In the genomic region with DNA sequence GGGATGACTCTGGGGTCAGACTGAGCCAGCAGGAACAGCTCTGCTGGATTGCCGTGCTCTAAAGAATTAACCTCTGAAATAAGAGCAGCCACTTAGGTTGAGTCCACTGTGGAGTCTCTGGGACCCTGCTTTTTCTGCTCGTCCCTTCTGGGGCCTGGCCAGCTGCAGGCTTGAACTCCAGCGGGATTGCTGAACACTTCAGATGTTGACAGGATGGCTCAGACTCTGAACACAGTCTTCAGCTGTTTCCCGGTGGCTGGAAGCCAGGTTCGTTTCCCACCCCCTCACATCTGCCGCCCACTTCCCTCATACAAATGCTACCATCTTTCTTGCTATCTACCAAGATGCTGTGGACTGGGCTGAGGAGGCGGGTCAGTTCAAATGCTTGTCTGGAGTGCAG, we compare ENCODE assay signal across 14 mouse cellular contexts.
DNase-seq lines count a peak whose midpoint lies in the region; ATAC-seq and TF ChIP-seq lines count a peak whose summit lies in the region.
"Had no signal": no experiment of that assay in that cellular context is flagged by ENCODE, and none has a peak within 500 bp of the region (broad histone marks: within the 10 kb centered on the region; RNA-seq: fewer than 3 reads in every experiment).

No protein-coding gene starts in this region.

- no peaks in the 10 kb centered on the region for H3K36me3 ChIP-seq in kidney, adult 2 months (ENCODE audit: control insufficient read depth, insufficient read depth, low read length)
- H3K36me3 ChIP-seq in midbrain, postnatal 0 days (ENCODE audit: insufficient read depth, low read length) = no peaks in the 10 kb centered on the region
- no peaks in the 10 kb centered on the region for H3K36me3 ChIP-seq in midbrain, embryonic 16.5 days (ENCODE audit: control insufficient read depth, insufficient read depth, low read length)
- H3K36me3 ChIP-seq: embryonic facial prominence, embryonic 13.5 days; forebrain, embryonic 15.5 days; midbrain, embryonic 12.5 days had no signal

- H3K27ac ChIP-seq in kidney, adult 2 months (ENCODE audit: insufficient read depth, low read depth, low read length) = no peak overlapping the region
- H3K27ac ChIP-seq in midbrain, postnatal 0 days (ENCODE audit: low read depth, low read length) = no peak overlapping the region
- no peak overlapping the region for H3K27ac ChIP-seq in midbrain, embryonic 16.5 days (ENCODE audit: low read length)
- H3K27ac ChIP-seq: embryonic facial prominence, embryonic 13.5 days; forebrain, embryonic 15.5 days; hindbrain, embryonic 14.5 days; midbrain, embryonic 12.5 days had no signal

- intact Hi-C loops in gastrocnemius, postnatal 36 days (cut with DNase I) = no loop called here

- H3K4me2 ChIP-seq in midbrain, postnatal 0 days (ENCODE audit: low read depth, low read length, poor library complexity, severe bottlenecking) = no peak overlapping the region
- H3K4me2 ChIP-seq in midbrain, embryonic 16.5 days (ENCODE audit: low read length) = no peak overlapping the region
- H3K4me2 ChIP-seq: embryonic facial prominence, embryonic 13.5 days; forebrain, embryonic 15.5 days; hindbrain, embryonic 14.5 days; liver, embryonic 11.5 days; midbrain, embryonic 12.5 days had no signal

- ATAC-seq in midbrain, postnatal 0 days (ENCODE audit: low FRiP score) = no peak
- no peak for ATAC-seq in midbrain, embryonic 16.5 days
- ATAC-seq: forebrain, embryonic 15.5 days had no signal

- peak; percentile 22 for DNase-seq in gastrocnemius, postnatal 10 days
- DNase-seq in gastrocnemius, postnatal 36 days = no peak
- peak; percentile 24 to 45 for DNase-seq in kidney, postnatal 25 days
- no peak for DNase-seq in kidney, adult 2 months
- DNase-seq in midbrain, postnatal 0 days (ENCODE audit: low spot score) = peak; percentile 37
- peak; percentile 24 for DNase-seq in right cerebral cortex, postnatal 4 days
- DNase-seq in embryo, embryonic 10 days (ENCODE audit: low spot score) = no peak
- DNase-seq: cerebellum, adult 9-11 months had no signal

- TF ChIP-seq POLR2A in kidney, adult 2 months (IDR thresholded peaks at IDR 0.05; ENCODE audit: low read depth, low read length) = no peak

- H3K9me3 ChIP-seq in midbrain, postnatal 0 days (ENCODE audit: low read length) = no peaks in the 10 kb centered on the region
- H3K9me3 ChIP-seq in midbrain, embryonic 16.5 days (replicated peaks; ENCODE audit: control insufficient read depth, low read length, poor library complexity, severe bottlenecking) = no peaks in the 10 kb centered on the region
- H3K9me3 ChIP-seq: embryonic facial prominence, embryonic 13.5 days; forebrain, embryonic 15.5 days; midbrain, embryonic 12.5 days had no signal

- no peaks in the 10 kb centered on the region for H3K4me1 ChIP-seq in kidney, adult 2 months (ENCODE audit: control insufficient read depth, insufficient read depth, low read length)
- no peaks in the 10 kb centered on the region for H3K4me1 ChIP-seq in midbrain, postnatal 0 days (ENCODE audit: insufficient read depth, low read length)
- no peaks in the 10 kb centered on the region for H3K4me1 ChIP-seq in midbrain, embryonic 16.5 days (ENCODE audit: control insufficient read depth, insufficient read depth, low read length)

- no peak for TF ChIP-seq CTCF in kidney, adult 2 months (conservative IDR thresholded peaks at IDR 0.05; ENCODE audit: insufficient read depth, insufficient read length, low read depth, low read length)
- TF ChIP-seq CTCF in midbrain, postnatal 0 days (IDR thresholded peaks at IDR 0.05) = no peak

- H3K9ac ChIP-seq in midbrain, postnatal 0 days (replicated peaks; ENCODE audit: low read length, poor library complexity, severe bottlenecking) = no peak overlapping the region
- H3K9ac ChIP-seq in midbrain, embryonic 16.5 days (ENCODE audit: low read depth, low read length) = no peak overlapping the region
- H3K9ac ChIP-seq: embryonic facial prominence, embryonic 13.5 days; forebrain, embryonic 15.5 days; hindbrain, embryonic 14.5 days; midbrain, embryonic 12.5 days had no signal

- no peak overlapping the region for H3K4me3 ChIP-seq in kidney, adult 2 months (ENCODE audit: insufficient read depth, low read depth, low read length)
- H3K4me3 ChIP-seq in midbrain, postnatal 0 days (ENCODE audit: low read depth, low read length) = no peak overlapping the region
- H3K4me3 ChIP-seq in midbrain, embryonic 16.5 days (ENCODE audit: low read depth, low read length) = no peak overlapping the region
- H3K4me3 ChIP-seq: embryonic facial prominence, embryonic 13.5 days; forebrain, embryonic 15.5 days; midbrain, embryonic 12.5 days had no signal

- H3K27me3 ChIP-seq in kidney, adult 2 months (replicated peaks; ENCODE audit: control insufficient read depth, insufficient read depth, low read length) = no peaks in the 10 kb centered on the region
- peaks cover 25% of the 10 kb centered on the region for H3K27me3 ChIP-seq in midbrain, postnatal 0 days (ENCODE audit: insufficient read depth, low read length)
- H3K27me3 ChIP-seq in midbrain, embryonic 16.5 days (ENCODE audit: control insufficient read depth, insufficient read depth, low read depth, low read length) = peaks cover 2% of the 10 kb centered on the region; the same call in 1 of the 2 replicates

- 29% methylated on average over 7 of the region's 7 CpGs for WGBS in kidney, adult 2 months
- WGBS in midbrain, postnatal 0 days = 44% methylated on average over 7 of the region's 7 CpGs
- WGBS in midbrain, embryonic 16.5 days = 35% methylated on average over 7 of the region's 7 CpGs

Comparison
In these comparisons a context has a peak if more than half of its experiments do, and no peak if none do; other contexts are left out.
1. DNase-seq: peak in gastrocnemius, postnatal 10 days (single experiment), kidney, postnatal 25 days (2 of 2), midbrain, postnatal 0 days (single experiment) and right cerebral cortex, postnatal 4 days (single experiment); none in gastrocnemius, postnatal 36 days (0 of 2), kidney, adult 2 months (single experiment) and embryo, embryonic 10 days (single experiment).